Mouse (Mus musculus): ENCODE measurements at regions not wholly inside any gene's neighbourhood (a gene's known extent, or its start where the extent isn't known, plus 50 kb on each side); places are given as distances from the start of the nearest gene placed in this dataset.

DNA sequence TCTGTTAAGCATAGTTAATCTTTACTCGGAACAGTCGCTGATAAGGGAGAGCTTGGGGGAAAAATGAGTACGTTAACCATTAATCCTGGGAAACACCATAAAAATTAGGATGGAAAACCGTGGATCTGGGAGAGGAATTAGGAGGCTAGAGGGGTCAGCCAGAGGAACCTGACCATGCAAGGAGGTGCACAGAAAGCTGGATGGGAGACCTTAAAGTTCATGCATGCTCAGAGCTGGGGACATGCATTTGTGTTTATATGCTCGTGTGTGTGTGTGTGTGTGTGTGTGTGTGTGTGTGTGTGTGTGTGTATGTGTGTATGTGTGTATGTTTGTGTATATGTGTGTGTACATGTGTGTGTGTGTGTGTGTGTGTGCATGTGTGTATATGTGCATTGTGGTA, 143.2 kb upstream of the Irf2bp2 start:
- Histone ChIP-seq H3K27me3 (no peaks in the 10 kb centered on the region; the same call in 1 of the 2 replicates), H3K9ac (replicated peaks) (no peak overlapping the region), H3K4me2 (replicated peaks) (no peak overlapping the region), H3K4me1 (peaks cover 41% of the 10 kb centered on the region), H3K36me3 (no peaks in the 10 kb centered on the region), H3K9me3 (no peaks in the 10 kb centered on the region), H3K4me3 (no peak overlapping the region), H3K27ac (replicated peaks) (no peak overlapping the region)
- WGBS: 55% methylated on average over 5 of the region's 5 CpGs
- no peak for ATAC-seq (ENCODE audit: low FRiP score, low read depth)

DNA sequence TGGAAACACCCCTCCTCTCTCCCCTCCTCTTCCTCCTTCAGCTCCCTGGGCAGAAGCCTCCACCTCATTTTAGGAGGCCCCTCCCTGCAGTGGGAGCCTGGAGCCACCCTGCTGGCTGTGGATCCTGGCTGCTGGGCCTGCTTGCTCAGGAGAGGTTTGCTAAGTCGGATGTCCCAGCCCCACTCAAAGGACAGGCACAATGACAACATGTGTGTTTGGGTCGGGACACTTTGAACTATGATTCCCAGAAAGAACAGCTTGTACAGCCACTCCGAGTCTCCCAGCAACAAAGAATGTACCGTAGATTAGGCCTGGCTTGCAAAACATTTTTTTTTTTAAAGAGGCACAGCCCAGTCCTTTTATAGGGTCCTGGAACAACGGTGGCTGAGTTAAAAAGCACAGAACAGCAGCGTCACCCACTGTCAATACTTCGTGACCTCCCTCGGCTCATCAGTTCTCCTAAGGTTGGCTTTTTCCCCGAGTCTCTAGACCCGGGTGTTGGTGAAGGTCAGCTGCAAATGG, 142.7 kb upstream of the Irf2bp2 start:
- H3K9me3 ChIP-seq: no peaks in the 10 kb centered on the region
- no peak overlapping the region for H3K4me2 ChIP-seq (replicated peaks)
- peaks cover 43% of the 10 kb centered on the region for H3K4me1 ChIP-seq
- no peaks in the 10 kb centered on the region; the same call in 1 of the 2 replicates for H3K27me3 ChIP-seq
- H3K36me3 ChIP-seq: no peaks in the 10 kb centered on the region
- peak overlapping the region; percentile 61 for H3K27ac ChIP-seq (replicated peaks)
- ATAC-seq (ENCODE audit: low FRiP score, low read depth): peak; percentile 35; the same call in 1 of the 2 replicates
- H3K9ac ChIP-seq (replicated peaks): no peak overlapping the region; the same call in 1 of the 2 replicates
- 23% methylated on average over 10 of the region's 10 CpGs for WGBS
- H3K4me3 ChIP-seq: no peak overlapping the region

DNA sequence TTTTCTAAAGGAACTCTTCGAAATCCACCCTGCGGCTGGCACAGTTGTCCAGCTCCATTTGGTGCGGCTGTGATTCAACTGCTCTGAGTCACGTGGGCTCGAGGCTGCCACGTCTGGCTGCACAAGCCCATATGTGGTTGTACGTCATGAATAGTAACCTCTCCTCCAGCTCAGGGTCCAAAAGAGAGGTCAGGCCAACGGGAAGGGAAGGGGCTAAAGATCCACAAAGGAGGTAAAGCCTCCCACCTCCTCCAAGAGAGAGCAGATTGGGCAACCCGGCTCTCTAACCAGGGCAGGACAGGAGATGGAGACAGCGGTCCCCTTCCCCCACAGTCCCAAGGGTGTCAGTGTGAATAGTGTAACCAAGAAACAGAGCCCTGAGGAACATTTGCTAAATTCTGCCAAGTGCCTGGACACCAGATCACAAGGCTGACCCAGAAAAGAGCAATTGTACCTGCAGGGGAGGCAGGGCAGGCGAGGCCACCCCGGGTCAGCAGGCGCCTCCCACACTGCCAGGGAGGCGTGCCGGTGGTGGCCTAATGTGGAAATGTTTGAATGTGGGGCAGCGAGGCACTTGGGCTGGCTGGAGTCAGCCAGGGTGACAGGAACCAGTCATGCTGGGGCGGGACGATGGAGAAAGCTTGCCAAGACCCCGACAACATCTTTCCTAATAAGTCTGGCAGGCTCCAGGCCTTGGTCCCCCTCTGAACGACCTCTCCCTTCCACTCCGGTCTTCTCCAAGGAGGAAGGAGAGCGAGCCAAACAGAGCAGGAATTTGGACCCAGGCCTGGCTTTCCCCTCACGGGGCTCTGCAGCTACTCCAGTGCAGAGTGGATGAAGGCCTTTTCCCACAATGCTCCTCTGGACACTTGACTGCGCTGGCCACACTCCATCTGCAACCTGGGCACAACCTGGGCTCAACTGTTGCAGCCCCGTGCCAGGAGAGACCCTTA, 142.0 kb upstream of the Irf2bp2 start:
- H3K36me3 ChIP-seq: no peaks in the 10 kb centered on the region
- no peak overlapping the region for H3K4me3 ChIP-seq
- peak; percentile 48; the same call in 1 of the 2 replicates for ATAC-seq (ENCODE audit: low FRiP score, low read depth)
- peak overlapping the region; percentile 61 for H3K27ac ChIP-seq (replicated peaks)
- no peaks in the 10 kb centered on the region; the same call in 1 of the 2 replicates for H3K27me3 ChIP-seq
- peaks cover 43% of the 10 kb centered on the region for H3K4me1 ChIP-seq
- H3K9me3 ChIP-seq: no peaks in the 10 kb centered on the region
- no peak overlapping the region; the same call in 1 of the 2 replicates for H3K9ac ChIP-seq (replicated peaks)
- H3K4me2 ChIP-seq (replicated peaks): no peak overlapping the region
- WGBS: 47% methylated on average over 25 of the region's 25 CpGs

DNA sequence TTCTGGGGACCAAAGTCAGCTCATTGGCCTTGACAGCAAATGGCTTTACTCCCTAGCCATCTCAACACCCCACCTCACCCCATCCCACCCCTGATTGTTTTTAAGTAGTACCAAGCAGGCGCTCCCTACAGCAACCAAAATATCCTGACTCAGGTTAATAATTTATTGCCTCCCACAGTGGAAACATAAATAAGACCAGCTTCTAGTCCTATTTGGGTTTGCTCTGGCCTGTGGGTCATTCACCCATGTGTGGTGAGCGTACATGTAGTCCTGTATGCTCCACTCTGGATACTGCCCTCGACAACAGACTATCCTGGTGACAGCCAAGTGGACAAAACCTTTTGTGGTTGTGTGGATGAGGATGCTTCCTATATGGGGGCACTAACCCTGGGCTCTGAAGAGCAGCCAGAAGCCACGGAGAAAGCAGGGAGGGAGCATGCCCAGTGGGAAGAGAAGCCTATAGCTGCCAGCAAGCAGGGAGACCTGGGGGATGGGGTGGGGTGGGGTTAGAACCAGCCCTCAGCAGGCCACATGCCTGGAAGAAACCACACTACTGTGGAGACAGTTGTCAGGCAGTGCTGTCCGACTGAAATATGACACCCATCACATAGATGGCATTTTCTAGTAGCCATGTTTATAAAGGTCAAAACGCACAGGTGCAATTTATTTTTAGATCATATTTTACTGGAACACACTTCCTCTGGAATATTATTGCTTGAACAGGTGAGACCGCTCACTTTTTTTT, 141.1 kb upstream of the Irf2bp2 start:
- Histone ChIP-seq H3K4me2 (replicated peaks) (no peak overlapping the region), H3K27ac (replicated peaks) (0 out of 2 replicates have a peak overlapping the region, but pooled peaks have one; percentile 15), H3K27me3 (no peaks in the 10 kb centered on the region; the same call in 1 of the 2 replicates), H3K4me1 (peaks cover 43% of the 10 kb centered on the region), H3K9ac (replicated peaks) (no peak overlapping the region), H3K9me3 (no peaks in the 10 kb centered on the region), H3K36me3 (no peaks in the 10 kb centered on the region), H3K4me3 (no peak overlapping the region)
- ATAC-seq (ENCODE audit: low FRiP score, low read depth): no peak; the same call in 1 of the 2 replicates
- WGBS: 75% methylated on average over 7 of the region's 7 CpGs

DNA sequence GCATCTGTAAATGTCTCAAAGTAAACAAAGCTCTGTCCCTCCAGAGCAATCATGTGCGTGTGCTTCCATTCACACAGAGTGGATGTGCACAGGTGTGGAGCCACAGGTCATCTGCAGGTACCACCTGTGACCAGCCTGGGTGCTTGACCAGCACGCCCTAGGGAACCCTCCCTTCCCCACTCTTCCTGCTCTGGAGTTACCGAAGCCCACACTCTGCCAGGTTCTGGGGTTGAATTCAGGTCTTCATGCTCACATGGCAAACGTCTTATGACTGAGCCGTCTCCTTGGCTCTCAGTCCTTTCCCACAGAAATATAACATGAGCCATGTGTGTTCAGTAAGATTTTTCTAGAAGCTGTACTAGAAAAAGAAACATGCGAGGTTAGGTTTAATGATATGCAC, 140.0 kb upstream of the Irf2bp2 start:
- H3K4me2 ChIP-seq (replicated peaks): no peak overlapping the region
- peaks cover 43% of the 10 kb centered on the region for H3K4me1 ChIP-seq
- ATAC-seq (ENCODE audit: low FRiP score, low read depth): no peak
- H3K36me3 ChIP-seq: no peaks in the 10 kb centered on the region
- no peak overlapping the region for H3K4me3 ChIP-seq
- H3K27me3 ChIP-seq: no peaks in the 10 kb centered on the region; the same call in 1 of the 2 replicates
- no peak overlapping the region for H3K9ac ChIP-seq (replicated peaks)
- peak overlapping the region; percentile 46 for H3K27ac ChIP-seq (replicated peaks)
- no peaks in the 10 kb centered on the region for H3K9me3 ChIP-seq
- 79% methylated on average over 6 of the region's 6 CpGs for WGBS

DNA sequence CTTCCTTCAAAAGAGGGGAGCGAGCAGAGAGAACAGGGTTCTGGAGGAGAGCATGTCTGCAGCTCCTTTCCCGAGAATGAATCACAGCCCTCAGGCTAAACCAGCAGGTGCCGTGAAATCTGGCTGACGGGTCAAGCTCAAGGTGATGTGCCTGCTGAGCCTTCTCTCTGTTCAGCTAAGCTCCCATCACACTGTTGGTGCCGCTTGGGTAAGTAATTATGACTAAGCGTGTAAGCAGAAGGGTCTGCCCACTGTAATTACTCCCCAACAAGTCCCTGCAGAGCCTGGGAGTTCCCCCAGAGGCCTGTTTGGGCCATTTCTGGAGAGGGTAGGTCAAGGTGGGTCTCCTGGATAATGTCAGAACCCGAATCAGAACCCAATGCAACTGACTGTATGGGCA, 139.5 kb upstream of the Irf2bp2 start:
- H3K4me1 ChIP-seq: peaks cover 43% of the 10 kb centered on the region
- WGBS: 34% methylated on average over 7 of the region's 7 CpGs
- peak overlapping the region; percentile 46 for H3K27ac ChIP-seq (replicated peaks)
- H3K9ac ChIP-seq (replicated peaks): no peak overlapping the region
- H3K4me2 ChIP-seq (replicated peaks): no peak overlapping the region
- no peaks in the 10 kb centered on the region for H3K36me3 ChIP-seq
- no peak; the same call in 1 of the 2 replicates for ATAC-seq (ENCODE audit: low FRiP score, low read depth)
- H3K9me3 ChIP-seq: no peaks in the 10 kb centered on the region
- H3K27me3 ChIP-seq: no peaks in the 10 kb centered on the region; the same call in 1 of the 2 replicates
- H3K4me3 ChIP-seq: no peak overlapping the region

DNA sequence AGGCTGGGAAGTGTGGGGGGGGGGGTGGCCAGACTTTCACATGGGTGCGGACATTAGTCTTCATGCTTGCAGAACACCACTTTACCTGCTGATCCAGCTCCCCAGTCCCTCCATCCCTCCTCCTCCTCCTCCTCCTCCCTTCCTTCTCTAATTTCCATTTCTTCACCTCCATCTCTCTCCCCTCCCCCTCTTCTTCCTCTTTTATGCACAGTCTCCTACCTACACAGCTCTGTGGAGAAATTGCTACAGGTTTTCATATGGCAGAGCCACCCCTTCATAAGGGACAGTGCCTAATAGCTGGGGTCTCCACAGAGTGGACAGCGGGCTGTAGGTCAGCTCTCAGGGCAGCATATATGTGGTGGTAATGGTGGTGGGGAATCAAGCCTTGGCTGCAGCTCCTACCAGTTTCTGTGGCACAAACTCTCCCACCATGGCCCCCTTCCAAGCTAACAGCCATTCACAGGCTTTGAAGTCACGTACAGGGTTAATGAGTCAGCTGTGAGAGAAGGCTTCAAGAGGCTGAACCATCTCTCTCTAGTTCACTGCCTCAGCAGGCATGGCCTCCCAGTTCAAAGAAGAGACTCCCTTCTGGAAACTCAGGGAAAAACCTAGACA, 136.3 kb upstream of the Irf2bp2 start:
- no peak overlapping the region for H3K4me2 ChIP-seq (replicated peaks)
- WGBS: 84% methylated on average over 3 of the region's 3 CpGs
- H3K4me3 ChIP-seq: no peak overlapping the region
- no peaks in the 10 kb centered on the region for H3K27me3 ChIP-seq
- H3K9me3 ChIP-seq: no peaks in the 10 kb centered on the region
- no peaks in the 10 kb centered on the region for H3K36me3 ChIP-seq
- H3K4me1 ChIP-seq: peaks cover 25% of the 10 kb centered on the region
- no peak for ATAC-seq (ENCODE audit: low FRiP score, low read depth)
- H3K9ac ChIP-seq (replicated peaks): no peak overlapping the region
- no peak overlapping the region for H3K27ac ChIP-seq (replicated peaks)

DNA sequence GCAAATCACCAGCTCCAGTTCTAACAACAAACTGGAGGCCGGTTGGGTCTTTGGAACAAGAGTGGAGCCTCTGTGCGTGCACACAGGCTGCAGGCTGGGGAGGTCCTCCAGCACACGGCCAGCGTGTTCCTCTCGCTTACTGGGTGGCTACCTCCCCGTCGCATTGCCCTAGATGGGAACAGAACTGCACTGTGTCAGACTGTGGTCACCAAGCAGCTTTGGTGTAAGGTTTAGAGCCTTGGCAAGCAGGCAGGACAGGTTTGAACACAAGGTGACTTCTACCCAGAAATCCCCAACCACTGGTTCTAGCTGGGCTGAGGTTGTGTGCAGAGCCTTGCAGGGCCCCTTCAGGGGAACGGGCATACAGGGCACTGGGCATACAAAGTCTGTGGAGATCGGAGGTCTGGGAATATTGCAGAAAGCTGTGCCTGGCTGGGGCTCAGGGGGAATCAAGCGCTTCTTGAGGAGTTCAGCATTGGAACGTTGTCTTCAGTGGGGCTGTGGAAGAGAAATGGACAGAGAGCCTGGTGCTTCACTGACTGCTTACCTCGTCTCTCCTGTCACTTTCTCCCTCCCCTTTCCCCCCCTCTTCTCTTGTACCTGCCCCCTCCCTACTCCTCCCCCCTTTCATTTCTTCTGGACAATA, 135.3 kb upstream of the Irf2bp2 start:
- H3K4me1 ChIP-seq: peaks cover 19% of the 10 kb centered on the region
- H3K9me3 ChIP-seq: no peaks in the 10 kb centered on the region
- H3K9ac ChIP-seq (replicated peaks): no peak overlapping the region
- WGBS: 85% methylated on average over 12 of the region's 12 CpGs
- no peak for ATAC-seq (ENCODE audit: low FRiP score, low read depth)
- H3K36me3 ChIP-seq: no peaks in the 10 kb centered on the region
- H3K27ac ChIP-seq (replicated peaks): no peak overlapping the region
- H3K4me3 ChIP-seq: no peak overlapping the region
- H3K4me2 ChIP-seq (replicated peaks): no peak overlapping the region
- no peaks in the 10 kb centered on the region for H3K27me3 ChIP-seq

DNA sequence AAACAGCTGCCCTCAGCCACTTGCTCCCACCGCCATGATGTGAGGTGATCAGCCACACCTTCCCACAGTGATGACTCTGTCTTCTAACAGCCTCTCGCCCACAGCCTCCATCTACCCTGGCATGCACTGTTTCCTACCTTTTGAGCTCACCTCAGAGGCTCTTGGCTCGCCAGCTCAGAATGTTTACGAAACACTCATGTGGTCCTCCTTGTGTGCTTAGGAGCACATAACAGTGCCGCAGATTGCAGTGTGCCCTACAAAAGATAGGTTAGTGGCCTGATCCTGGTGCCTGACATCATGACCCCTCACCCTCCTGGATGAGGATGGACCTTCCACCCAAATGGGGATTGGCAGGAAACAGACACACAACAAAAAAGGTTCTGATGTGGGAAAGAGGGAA, 134.3 kb upstream of the Irf2bp2 start:
- H3K4me2 ChIP-seq (replicated peaks): no peak overlapping the region
- no peaks in the 10 kb centered on the region for H3K9me3 ChIP-seq
- peaks cover 13% of the 10 kb centered on the region for H3K4me1 ChIP-seq
- no peak overlapping the region for H3K27ac ChIP-seq (replicated peaks)
- WGBS: 87% methylated on average over 5 of the region's 5 CpGs
- no peak overlapping the region for H3K4me3 ChIP-seq
- H3K27me3 ChIP-seq: no peaks in the 10 kb centered on the region
- ATAC-seq (ENCODE audit: low FRiP score, low read depth): no peak
- H3K9ac ChIP-seq (replicated peaks): no peak overlapping the region
- no peaks in the 10 kb centered on the region for H3K36me3 ChIP-seq

DNA sequence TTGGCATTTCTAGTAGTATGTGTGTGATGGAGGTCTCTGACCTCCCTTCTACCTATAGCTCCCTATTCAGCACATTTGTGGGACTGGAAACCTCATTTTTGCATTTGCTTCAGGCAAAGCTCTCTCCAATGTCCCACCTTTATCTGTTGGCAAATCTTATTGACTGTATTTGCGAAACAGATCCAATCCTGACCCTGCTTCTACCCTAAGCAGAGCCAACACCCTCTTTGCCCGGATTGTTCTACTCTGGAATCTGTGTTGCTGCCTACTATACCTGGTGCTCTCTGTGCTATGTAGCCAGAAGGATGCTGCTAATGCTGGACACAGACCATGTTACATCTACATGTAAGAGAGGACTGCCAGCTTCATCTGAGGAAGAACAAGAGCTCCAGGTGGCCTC, 133.3 kb upstream of the Irf2bp2 start:
- no peaks in the 10 kb centered on the region for H3K9me3 ChIP-seq
- H3K4me2 ChIP-seq (replicated peaks): no peak overlapping the region
- ATAC-seq (ENCODE audit: low FRiP score, low read depth): no peak
- no peak overlapping the region for H3K4me3 ChIP-seq
- no peak overlapping the region for H3K27ac ChIP-seq (replicated peaks)
- H3K4me1 ChIP-seq: 0 out of 2 replicates have a peak, but pooled peaks cover 3% of the 10 kb centered on the region
- H3K36me3 ChIP-seq: no peaks in the 10 kb centered on the region
- no peak overlapping the region for H3K9ac ChIP-seq (replicated peaks)
- WGBS: 90% methylated on average over 2 of the region's 2 CpGs
- H3K27me3 ChIP-seq: no peaks in the 10 kb centered on the region
